Mouse (Mus musculus) mouse trophoblast stem cell (cell line): ENCODE data around the gene Rab5b.
"Not testable (repeated sequence)": the region's sequence is repeated elsewhere in the genome, so short reads cannot be mapped to it uniquely, and the experiment has no call there.

Experiments used
- in situ Hi-C, 2 experiments: fragments of 300-500 bp; cut with MseI, MboI; formaldehyde crosslinking; loops; 2 replicates in 1 of 2; 3 replicates in 1 of 2; pipeline ENCODE4 v1.15.1; 2025

Gene Rab5b

DNA sequence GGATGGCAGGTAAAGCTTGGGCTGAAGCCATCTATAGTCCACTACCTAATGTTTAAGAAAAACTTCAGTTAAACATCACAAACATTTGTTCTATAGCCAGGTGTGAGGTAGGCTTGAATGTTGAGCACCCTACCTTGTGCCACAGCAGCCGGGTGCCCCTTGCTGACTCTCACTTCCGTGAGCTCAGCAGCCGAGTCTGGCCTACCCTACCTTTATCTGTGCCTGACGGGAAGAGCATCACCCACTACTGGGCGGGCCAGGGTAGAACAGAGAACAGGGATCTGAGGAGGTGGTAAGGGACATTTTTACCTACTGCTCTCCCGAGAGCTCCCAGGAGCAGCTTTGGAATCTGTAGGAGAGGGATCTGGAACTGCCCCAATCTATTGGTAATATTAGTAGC lies 53.3 kb downstream of the Rab5b start:
- in situ Hi-C loops = no loop called here

DNA sequence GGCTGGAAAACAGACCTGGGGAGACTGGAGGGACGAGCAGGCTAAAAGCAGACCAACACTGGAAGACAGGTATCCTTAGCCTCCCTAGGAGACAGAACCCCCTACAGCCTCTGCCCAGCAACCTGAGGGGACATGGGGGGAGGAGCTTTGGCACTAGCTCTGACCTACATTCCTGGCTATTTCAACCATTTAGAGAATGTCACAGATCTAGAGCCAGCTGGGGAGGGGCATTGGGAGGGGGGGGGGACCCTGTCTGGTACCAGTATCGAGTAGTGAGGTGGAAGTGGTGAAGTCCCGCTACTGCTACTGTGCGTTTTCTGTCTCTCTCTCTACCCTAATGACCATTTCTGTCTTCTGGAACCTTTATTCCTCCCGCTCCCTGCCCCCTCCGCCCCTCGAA lies 54.2 kb downstream of the Rab5b start:
- in situ Hi-C loops = no loop called here

DNA sequence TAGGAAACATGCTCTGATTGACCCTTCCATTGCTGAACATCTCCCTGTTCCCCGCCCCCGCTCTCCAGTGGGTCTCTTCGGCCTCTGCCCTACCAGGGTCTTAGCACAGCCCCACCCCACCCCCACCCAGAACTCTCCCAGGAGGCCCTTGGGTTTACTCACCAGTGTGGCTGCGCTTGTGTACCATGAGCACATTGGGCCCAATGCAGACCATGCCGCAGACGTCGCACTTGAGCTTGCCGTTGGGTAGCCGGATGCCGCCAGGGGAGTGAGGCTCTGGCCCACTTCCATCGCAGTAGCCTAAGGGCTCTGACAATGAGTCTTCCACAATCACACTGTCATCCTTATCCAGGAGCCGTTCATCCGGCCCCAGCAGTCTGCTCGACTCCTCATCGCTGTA lies 55.2 kb downstream of the Rab5b start:
- in situ Hi-C loops = no loop called here

DNA sequence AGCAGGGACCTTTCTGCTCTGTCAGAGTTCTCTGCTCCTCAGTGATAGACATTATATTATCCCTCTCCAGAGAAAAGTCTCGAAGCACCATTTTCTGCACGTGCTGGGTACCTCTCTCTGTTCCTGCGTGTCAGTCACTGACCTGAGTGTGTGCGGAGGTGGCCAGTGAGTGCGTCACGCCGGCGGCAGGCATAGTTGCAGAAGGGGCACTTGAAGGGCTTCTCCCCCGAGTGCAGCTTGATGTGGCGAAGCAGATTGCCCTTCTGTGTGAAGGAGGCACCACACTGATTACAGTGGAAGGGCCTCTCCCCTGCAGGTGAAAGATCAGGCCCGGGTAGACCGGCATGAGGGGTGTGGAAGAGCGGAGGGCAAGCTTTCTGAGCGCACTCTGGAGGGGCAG lies 56.1 kb downstream of the Rab5b start:
- in situ Hi-C loops = no loop called here

DNA sequence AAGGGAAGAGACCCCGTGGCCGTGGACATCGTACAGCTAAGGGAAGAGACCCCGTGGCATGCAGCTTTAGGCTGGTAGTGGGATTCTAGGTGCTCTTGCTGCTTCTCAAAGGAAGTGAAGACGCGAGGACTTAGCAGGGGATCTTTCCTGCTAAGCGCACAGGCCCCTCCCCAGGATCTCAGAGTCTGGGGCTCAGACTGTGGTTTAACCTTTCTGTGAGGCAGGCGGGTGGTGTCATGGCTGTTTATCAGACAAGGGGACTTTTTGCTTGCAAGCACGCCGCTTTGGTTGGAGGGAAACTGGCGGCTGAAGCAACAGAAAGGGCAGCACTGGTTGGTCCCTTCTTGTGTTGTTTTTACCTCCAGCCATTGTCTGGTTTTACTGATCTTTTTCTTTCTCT lies 59.1 kb downstream of the Rab5b start:
- in situ Hi-C loops = no loop called here

DNA sequence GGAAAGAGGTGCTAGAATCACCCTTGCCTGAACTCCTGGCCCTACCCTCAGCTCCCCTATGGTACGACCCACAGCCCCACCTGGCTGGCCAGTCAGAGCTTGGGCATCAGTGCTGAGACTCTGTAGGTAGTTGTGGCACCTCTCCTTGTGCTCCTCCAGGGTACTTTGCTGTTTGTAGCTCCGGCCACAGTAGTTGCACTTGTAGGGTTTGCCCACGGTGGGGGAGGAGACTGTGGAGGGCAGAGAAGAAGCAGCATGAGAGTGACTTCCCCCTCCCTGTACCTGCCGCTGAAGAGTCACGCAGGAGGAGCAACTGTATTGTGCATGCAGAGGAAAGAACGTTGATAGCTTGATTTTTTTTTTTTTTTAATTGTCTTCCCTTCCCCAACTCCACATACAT lies 59.5 kb downstream of the Rab5b start:
- in situ Hi-C loops = no loop called here

DNA sequence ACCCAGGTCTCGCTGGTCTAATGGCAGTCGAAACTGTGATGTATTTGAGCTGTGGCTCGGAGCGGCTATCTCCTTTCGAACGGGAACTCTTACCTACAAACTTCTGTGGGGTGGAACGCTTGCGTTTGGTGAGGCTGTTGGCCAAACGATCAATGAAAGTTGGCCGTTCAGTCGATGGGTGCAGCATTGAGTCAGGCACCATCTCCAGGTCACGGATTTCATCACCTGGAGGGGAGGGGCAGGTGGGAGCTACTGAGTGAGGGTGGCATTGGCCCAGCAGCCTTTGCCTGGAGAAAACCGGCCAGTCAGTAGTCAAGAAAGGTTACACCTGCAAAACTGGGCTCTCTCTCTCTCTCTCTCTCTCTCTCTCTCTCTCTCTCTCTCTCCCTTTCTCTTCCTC lies 60.4 kb downstream of the Rab5b start:
- in situ Hi-C loops = no loop called here

DNA sequence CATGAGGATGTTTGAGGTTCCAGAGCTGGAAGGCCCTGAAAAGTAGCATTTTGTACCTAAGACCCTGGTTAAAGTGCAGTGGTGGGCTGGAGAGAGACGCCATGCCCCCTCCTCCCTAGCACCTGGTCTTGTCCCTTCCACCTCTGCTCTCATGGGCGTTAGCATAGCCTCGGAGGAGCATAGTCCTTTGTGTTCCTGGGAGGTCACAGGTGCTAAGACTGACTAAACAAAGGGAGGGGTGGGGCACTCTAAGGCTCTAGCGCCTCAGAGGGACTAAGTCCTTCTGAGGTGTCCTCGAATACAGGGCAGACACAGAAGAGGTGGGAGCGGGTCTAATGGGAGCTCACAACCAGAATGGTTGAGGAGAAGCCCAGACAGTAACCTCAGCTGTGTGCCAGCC lies 64.5 kb downstream of the Rab5b start:
- in situ Hi-C loops = no loop called here

DNA sequence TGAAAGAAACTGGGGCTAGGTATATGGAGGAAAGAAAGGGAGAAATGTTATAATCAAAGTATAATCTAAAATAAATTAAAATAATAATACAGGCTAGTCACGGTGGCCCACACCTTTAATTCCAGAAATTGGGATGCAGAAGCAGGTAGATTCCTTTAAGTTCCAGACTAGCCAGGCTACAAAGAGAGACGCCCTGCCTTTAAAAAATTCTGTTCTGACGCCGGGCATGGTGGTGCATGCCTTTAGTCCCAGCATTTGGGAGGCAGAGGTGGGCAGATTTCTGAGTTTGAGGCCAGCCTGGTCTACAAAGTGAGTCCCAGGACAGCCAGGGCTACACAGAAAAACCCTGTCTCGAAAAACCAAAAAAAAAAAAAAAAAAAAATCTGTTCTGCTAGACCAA lies 65.8 kb downstream of the Rab5b start:
- in situ Hi-C loops = not testable (repeated sequence)

DNA sequence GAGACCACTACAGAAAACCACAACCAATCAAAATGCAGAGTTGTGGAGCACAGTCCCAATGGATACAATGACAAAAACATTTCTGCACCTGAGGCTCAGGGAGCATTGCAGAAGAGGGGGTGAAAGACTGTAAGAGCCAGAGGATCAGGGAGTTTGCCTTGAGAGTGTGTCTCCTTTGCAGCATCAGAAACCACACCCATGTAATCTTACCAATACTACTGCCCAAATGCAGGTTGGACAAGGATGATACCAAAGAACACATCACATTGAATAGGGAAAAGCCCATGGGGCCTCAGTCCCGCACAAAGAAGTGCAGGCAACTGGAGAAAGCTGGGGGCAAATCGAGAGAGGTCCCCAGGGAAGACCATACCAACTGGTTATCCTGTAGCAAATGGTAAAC lies 66.3 kb downstream of the Rab5b start:
- in situ Hi-C loops = loop anchor here in 1 of 2 experiments (10.0 kb wide), 1 partner anchor 45 kb away; the partner anchor contains the start of gene Suox

DNA sequence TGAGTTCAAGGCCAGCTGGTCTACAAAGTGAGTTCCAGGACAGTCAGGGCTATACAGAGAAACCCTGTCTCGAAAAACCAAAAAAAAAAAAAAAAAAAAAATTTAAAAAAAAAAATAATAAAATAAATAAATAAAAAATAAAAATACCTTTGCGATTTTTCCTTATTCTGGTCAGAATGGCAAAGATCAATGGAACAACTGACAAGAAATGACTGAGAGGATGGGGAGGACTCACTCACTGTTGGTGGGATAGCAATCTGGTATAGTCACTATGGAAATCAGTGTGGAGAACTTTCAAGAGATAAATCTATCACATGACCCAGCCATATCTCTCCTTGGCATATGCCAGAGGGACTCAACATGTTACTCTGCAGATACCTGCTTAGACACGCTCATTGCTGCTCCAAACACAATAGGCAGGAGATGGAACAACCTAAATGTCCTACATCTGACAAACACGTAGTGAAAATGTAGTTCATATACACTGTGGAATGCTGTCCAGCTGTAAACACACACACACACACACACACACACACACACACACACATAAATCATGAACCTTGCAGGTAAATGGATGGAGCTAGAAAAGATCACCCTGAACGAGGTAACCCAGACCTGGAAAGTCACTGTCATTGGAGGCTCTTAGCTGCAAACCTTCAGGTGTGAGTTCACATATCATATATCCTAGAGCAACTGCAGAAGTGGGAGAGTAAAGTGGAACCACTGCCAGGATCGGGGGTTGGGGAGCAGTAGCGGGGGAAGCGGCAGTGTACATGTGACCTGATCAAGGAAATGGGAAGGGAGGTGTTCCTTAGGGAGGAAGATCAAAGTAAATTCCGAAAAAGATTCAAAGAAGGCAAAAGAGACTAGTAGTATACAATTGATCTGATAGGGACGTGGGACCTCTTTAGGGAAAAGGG lies 68.4 kb downstream of the Rab5b start:
- in situ Hi-C loops = loop anchor here in 1 of 2 experiments (10.0 kb wide), 1 partner anchor 47 kb away; the partner anchor contains the start of gene Suox
